Mouse (Mus musculus) hindbrain, embryonic 11.5 days (tissue): Measurements from ENCODE around the gene Grwd1. TPM values are rescaled to one million over a fixed set of nuclear protein-coding genes. Genes with fewer than 3 reads are reported as not detected.

Source experiments
- ATAC-seq: fragments of 200-750 bp; cut with Nextera tagmentation; 2 replicates; pipeline ENCODE4 v1.8.0; 2017; ENCODE audit warnings: mild to moderate bottlenecking, moderate TSS enrichment, moderate library complexity; ENCODE audit not compliant: low FRiP score
- DNase-seq: peaks from one replicate; pipeline ENCODE4 v3.0.0-alpha.2; 2015; ENCODE audit warnings: low spot score
- H3K27ac ChIP-seq: fragments of 300-500 bp; sonication (generic); 2 replicates; pipeline ENCODE4 v1.5.1; 2014; ENCODE audit warnings: mild to moderate bottlenecking, low read depth, low read length
- H3K27me3 ChIP-seq: fragments of 300-500 bp; sonication (generic); 2 replicates; pipeline ENCODE4 v1.6.1; 2014; ENCODE audit warnings: mild to moderate bottlenecking, low read length, moderate library complexity, mixed read lengths; ENCODE audit not compliant: control insufficient read depth, insufficient read depth
- H3K36me3 ChIP-seq: fragments of 300-500 bp; sonication (generic); 2 replicates; pipeline ENCODE4 v1.6.1; 2014; ENCODE audit warnings: mild to moderate bottlenecking, low read length, moderate library complexity, mixed read lengths; ENCODE audit not compliant: control insufficient read depth, insufficient read depth
- H3K4me1 ChIP-seq: fragments of 300-500 bp; sonication (generic); replicated peaks from 2 replicates; pipeline ENCODE4 v1.6.1; 2014; ENCODE audit warnings: low read length, mixed read lengths; ENCODE audit not compliant: control insufficient read depth, insufficient read depth
- H3K4me2 ChIP-seq: fragments of 300-500 bp; sonication (generic); replicated peaks from 2 replicates; pipeline ENCODE4 v1.6.1; 2014; ENCODE audit warnings: mild to moderate bottlenecking, low read depth, low read length
- H3K4me3 ChIP-seq: fragments of 300-500 bp; sonication (generic); 2 replicates; pipeline ENCODE4 v1.5.1; 2014; ENCODE audit warnings: low read depth, low read length
- H3K9ac ChIP-seq: fragments of 300-500 bp; sonication (generic); 2 replicates; pipeline ENCODE4 v1.6.1; 2014; ENCODE audit warnings: low read depth, low read length
- H3K9me3 ChIP-seq: fragments of 300-500 bp; sonication (generic); 2 replicates; pipeline ENCODE4 v1.6.1; 2016; ENCODE audit warnings: low read length; ENCODE audit not compliant: control insufficient read depth
- WGBS: fragments of 180-500 bp; shearing (Covaris S2); extraction: QIAGEN DNeasy Blood & Tissue Kit; methylation state at CpG from one replicate; pipeline ENCODE4 v1.1.7; 2014; 5-methylcytosine and 5-hydroxymethylcytosine counted together
- polyA plus RNA-seq: library from polyadenylated mRNA; unstranded; fragments of >200 nt; fragmentation: Nextera tagmentation; extraction: Ambion mirVana; gene quantifications from 2 replicates; pipeline ENCODE4 v1.2.1, GENCODE M21; 2014

Gene Grwd1
- polyA plus RNA-seq, 1 experiment from 2014 or later, result 56.7 TPM

- 82% methylated on average over 7 of the region's 7 CpGs for WGBS
- DNase-seq (no peak), ATAC-seq (no peak)
- no peaks in the 10 kb centered on the region for H3K36me3 ChIP-seq
- no peak overlapping the region for H3K4me2 ChIP-seq
- no peaks in the 10 kb centered on the region for H3K4me1 ChIP-seq
- no peak overlapping the region for H3K4me3 ChIP-seq
- H3K27ac ChIP-seq, result no peak overlapping the region
- no peaks in the 10 kb centered on the region for H3K9me3 ChIP-seq
- 0 out of 2 replicates have a peak, but pooled peaks cover 2% of the 10 kb centered on the region for H3K27me3 ChIP-seq
- H3K9ac ChIP-seq, result no peak overlapping the region
These were observed 55.5 kb downstream of the Grwd1 start for GRCm38 (mm10) chr7:45775237-45775636.

Other genes with a start within 250 kb of the Grwd1 start
- not detected in 2 replicates for gene Fgf21, start 215.5 kb downstream of the Grwd1 start, polyA plus RNA-seq
- gene Fut1, start 213.7 kb downstream of the Grwd1 start, polyA plus RNA-seq, result not detected in 2 replicates
- gene Izumo1, start 209.1 kb downstream of the Grwd1 start, polyA plus RNA-seq, result 0.12 and 0.18 TPM in 2 replicates
- gene Rasip1, start 203.5 kb downstream of the Grwd1 start, polyA plus RNA-seq, result 4.9 and 5.1 TPM in 2 replicates
- gene Mamstr, start 191.0 kb downstream of the Grwd1 start, polyA plus RNA-seq, result 1.7 and 2.1 TPM in 2 replicates
- gene Fut2, start 164.6 kb downstream of the Grwd1 start, polyA plus RNA-seq, result 0.06 and 0.27 TPM in 2 replicates
- gene Ntn5, start 146.9 kb downstream of the Grwd1 start, polyA plus RNA-seq, result 0.21 and 0.22 TPM in 2 replicates
- gene Sec1, start 136.5 kb downstream of the Grwd1 start, polyA plus RNA-seq, result 0.29 and 0.75 TPM in 2 replicates
- gene Car11, start 131.1 kb downstream of the Grwd1 start, polyA plus RNA-seq, result 8.8 and 9.9 TPM in 2 replicates
- 2.2 and 2.8 TPM in 2 replicates for gene Dbp, start 125.9 kb downstream of the Grwd1 start, polyA plus RNA-seq
- 904 and 927 TPM in 2 replicates for gene Rpl18, start 115.5 kb downstream of the Grwd1 start, polyA plus RNA-seq
- gene Sphk2, start 112.9 kb downstream of the Grwd1 start, polyA plus RNA-seq, result 13.6 and 17.6 TPM in 2 replicates
- gene Fam83e, start 109.7 kb downstream of the Grwd1 start, polyA plus RNA-seq, result 0.80 TPM in 2 replicates
- gene Spaca4, start 105.1 kb downstream of the Grwd1 start, polyA plus RNA-seq, result not detected in 2 replicates
- gene Lmtk3, start 47.2 kb downstream of the Grwd1 start, polyA plus RNA-seq, result 6.3 and 9.1 TPM in 2 replicates
- 1.4 and 1.9 TPM in 2 replicates for gene Sult2b1, start 46.3 kb downstream of the Grwd1 start, polyA plus RNA-seq
- gene Cyth2, start 16.4 kb downstream of the Grwd1 start, polyA plus RNA-seq, result 211 and 248 TPM in 2 replicates
- gene Kcnj14, start 6.2 kb downstream of the Grwd1 start, polyA plus RNA-seq, result 0.48 and 0.57 TPM in 2 replicates
- 75.9 and 99.4 TPM in 2 replicates for gene Kdelr1, start 41.8 kb upstream of the Grwd1 start, polyA plus RNA-seq
- 0.39 and 0.42 TPM in 2 replicates for gene Grin2d, start 47.4 kb upstream of the Grwd1 start, polyA plus RNA-seq
- gene Syngr4, start 65.8 kb upstream of the Grwd1 start, polyA plus RNA-seq, result 0.63 and 0.99 TPM in 2 replicates
- 3.1 and 4.6 TPM in 2 replicates for gene Tmem143, start 66.0 kb upstream of the Grwd1 start, polyA plus RNA-seq
- gene Emp3, start 90.5 kb upstream of the Grwd1 start, polyA plus RNA-seq, result 28.3 and 40.5 TPM in 2 replicates
- gene Ccdc114, start 93.1 kb upstream of the Grwd1 start, polyA plus RNA-seq, result 3.3 and 5.3 TPM in 2 replicates
- 0.11 and 0.38 TPM in 2 replicates for gene Abcc6, start 199.4 kb upstream of the Grwd1 start, polyA plus RNA-seq
- 13.8 and 14.9 TPM in 2 replicates for gene Nomo1, start 202.8 kb upstream of the Grwd1 start, polyA plus RNA-seq